Mouse (Mus musculus) layer of hippocampus, adult 11-12 months (tissue): ENCODE results near the gene Tdo2.

Experiments used
- DNase-seq: peaks from one replicate; pipeline ENCODE4 v3.0.0; 2022; ENCODE audit warnings: low spot score

The Tdo2 gene

GRCm38 (mm10) chr3:81943097-81943496 lies 32.9 kb downstream of the Tdo2 start:
- DNase-seq, result peak; percentile 37

DNA sequence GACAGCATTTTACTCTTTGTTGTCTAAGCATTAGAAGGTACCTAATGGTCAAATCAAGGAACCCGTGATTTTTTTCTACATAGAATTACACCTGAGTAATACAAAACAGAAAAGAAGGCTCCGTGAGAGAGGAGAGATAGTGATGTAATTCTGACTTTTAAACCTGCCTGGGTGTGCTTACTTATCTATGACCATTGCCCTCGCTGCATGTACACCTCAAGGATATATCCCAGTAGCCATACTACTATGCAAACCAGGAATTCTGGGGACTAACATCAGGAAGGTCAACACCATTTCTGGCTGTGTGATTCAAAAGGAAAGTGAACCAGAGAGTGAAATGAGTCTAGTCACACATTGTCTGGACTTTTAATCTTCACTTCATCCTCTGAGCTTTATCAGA lies 33.7 kb downstream of the Tdo2 start:
- DNase-seq, result no peak

DNA sequence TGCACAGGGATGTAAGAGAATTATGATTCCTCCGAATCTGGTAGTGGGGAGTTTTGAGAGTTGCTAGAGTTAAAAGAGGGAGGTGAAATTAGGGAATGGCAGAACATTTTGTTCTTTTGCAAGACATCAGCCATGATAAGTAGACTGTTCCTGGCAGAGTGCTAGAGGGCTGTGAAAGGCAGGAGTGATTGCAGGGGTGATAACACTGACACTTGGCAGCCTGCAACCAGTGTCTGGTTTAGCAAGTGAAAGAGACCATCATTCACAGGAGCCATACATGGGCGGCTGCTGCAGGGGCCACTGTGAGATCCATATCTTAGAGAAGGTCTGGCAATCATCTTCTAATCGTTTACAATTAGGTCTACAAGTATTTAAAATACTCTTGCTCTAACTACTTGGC lies 37.1 kb downstream of the Tdo2 start:
- no peak for DNase-seq

- DNase-seq, result no peak
These were observed 42.7 kb downstream of the Tdo2 start for GRCm38 (mm10) chr3:81933348-81933747.

DNA sequence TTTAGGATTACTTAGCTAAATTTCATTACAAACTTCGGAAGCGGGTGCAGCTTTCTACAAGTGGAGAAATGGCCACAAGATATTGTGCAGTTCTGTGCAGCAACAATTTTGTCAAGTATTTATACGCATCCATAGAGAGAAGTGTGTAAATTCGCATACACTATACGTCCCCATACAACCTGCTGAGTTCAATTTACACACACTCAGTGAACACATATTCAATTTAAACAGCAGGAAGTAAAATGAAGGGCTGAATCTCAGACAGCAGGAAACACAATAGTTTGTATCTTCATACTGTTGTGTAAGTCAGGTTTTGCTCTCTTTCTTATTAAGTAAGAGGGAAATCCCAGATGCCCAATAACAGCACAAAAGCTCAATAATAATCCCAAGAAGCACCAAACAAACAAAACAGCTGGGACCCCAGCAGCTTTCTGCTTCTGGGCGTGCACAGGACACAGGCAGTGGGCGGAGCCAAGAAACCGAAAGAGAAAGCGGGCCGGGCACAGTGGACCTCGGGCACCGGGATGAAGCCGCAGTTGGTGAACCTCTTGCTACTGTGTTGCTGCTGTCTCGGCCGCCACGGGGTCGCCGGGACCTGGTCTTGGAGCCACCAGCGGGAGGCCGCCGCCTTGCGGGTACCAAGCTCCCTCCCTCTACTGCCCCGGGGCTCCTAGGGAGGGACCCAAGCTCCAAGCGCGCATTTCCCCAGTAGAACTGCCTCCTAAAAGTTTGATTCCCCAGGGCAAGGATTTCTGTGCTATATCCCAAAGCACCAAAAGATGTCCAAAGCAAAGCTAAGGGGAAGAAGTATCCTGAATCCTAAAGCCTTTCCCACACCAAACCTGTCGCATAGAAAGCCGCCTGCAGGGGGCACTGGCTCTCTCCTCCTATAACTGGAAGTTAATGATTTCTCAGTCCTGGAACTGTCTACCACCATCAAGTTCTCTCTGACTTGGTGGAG lies 43.6 kb downstream of the Tdo2 start, which contains the start of gene Ctso:
Gene Ctso, plus strand, starts transcription at position 461 of the 961 bp plus-strand sequence.
- DNase-seq, result peak; percentile 91

GRCm38 (mm10) chr3:81931695-81932094 lies 44.3 kb downstream of the Tdo2 start:
- no peak for DNase-seq

- no peak for DNase-seq
These were observed 46.9 kb downstream of the Tdo2 start for GRCm38 (mm10) chr3:81929073-81929472.

GRCm38 (mm10) chr3:81926764-81927325 lies 49.2 kb downstream of the Tdo2 start:
- DNase-seq, result peak; percentile 16

- no peak for DNase-seq
These were observed 50.1 kb downstream of the Tdo2 start for GRCm38 (mm10) chr3:81925856-81926255.

DNA sequence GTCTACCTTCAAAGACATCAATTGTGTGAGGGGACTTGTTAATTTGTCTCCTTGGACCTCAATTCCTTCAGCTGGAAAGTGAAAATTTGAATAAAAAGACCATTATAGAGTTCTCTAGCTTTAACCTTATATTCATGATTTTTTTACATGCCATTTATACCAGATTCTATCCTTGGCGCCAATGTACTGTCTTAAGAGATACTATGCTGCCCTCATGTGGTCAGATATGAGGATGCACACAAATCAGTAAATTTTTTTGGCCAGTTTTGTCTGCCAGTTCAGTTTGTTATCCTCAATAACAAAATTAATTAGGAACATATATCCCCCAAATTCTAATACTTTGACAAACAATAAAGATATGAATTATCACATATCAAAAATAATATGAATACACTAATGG lies 51.1 kb downstream of the Tdo2 start:
- DNase-seq, result peak; percentile 74

DNA sequence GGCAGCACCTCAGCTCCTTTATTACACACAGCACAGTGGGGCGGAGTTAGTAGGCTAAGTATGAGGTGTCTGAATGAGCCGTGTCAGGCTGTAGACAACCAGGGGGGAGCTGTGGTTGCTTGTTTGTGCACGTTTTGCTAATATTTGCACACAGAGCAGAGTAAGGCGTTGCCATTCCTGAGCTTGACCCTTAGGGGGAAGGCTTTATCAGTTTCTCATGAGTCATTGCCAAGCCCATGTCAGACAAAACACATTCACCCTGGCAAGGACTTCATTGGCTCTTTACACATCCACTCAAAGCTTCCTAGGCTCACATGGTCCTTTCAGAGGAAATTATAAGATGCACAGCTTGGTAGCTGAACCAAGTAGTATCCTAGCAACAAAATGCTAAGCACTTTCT lies 53.1 kb downstream of the Tdo2 start:
- no peak for DNase-seq

- no peak for DNase-seq
These were observed 56.3 kb downstream of the Tdo2 start for GRCm38 (mm10) chr3:81919681-81920080.

DNA sequence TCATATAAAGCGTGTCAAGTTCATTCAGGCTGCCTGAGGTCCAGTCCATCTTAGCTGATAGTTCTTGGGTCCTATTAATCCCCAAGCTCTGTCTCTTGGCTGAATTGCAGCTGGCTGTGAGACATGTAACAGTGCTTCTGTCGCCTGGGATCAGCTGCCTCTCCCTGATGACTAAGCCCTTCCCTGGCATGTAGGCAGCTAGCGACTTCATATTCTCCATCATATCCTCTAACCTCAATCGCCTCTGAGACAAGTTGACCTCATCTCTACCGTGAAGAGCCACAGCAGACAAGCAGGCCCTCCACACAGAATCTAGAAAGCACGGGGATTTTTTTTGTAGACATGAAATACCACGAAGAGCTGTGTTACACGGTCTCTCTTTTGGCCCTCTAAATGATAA lies 57.8 kb downstream of the Tdo2 start:
- DNase-seq, result no peak

DNA sequence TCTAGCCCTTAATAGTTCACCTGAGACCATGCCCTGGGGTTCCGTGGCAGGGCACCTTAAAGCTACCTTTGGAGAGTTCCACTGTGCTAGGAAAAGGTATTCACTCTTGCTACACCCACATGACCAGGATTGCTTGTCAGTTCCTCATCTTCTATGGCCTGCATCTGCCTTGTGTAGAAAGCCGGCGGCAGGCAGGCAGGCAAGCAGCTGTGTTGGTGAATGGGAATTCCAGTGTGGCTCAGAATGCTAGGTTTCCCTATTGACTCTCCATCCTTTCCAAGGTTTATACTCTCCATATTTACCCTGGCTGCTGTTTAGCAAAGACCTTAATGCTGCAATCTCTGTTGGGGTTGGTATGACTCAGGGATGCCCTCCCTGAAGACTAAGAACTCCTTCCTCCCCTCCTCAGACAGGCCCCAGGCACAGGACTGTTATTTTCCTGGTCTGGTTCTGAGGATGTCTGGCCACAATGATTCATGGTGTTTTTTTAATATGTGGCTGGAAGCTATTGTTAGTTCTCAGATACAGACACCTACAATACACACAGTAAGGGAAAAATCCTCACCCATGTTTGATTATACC lies 58.6 kb downstream of the Tdo2 start:
- no peak for DNase-seq

DNA sequence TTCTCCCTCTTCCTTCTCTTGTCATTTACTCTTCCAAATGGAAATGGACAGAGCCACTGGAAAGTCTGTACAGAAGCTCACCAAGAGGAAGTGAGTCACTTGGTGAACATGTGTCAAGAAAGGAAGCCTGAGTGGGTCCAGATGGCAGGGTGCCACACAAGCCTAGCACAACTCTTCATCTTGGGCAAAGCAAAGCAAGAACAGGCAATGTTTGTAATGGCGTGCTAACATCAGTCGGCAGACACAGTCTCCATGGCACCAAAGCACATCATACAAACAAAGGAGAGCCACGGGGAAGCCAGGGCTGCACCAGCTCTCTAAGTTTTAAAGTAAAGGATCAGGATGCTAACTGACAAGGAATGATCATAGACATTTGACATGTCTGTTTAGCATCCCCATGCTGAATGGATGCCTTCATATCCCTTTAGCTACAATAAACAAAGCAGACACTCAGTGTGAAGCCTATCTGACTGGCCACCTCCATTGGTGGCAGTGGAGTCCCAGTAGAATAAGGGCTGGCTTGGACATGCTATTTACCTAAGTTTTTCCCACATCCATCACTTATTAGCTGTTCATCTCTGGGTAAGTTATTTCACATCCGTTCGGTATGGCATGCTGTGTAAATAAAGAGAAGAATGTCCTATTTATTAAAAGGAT lies 59.8 kb downstream of the Tdo2 start:
- no peak for DNase-seq

DNA sequence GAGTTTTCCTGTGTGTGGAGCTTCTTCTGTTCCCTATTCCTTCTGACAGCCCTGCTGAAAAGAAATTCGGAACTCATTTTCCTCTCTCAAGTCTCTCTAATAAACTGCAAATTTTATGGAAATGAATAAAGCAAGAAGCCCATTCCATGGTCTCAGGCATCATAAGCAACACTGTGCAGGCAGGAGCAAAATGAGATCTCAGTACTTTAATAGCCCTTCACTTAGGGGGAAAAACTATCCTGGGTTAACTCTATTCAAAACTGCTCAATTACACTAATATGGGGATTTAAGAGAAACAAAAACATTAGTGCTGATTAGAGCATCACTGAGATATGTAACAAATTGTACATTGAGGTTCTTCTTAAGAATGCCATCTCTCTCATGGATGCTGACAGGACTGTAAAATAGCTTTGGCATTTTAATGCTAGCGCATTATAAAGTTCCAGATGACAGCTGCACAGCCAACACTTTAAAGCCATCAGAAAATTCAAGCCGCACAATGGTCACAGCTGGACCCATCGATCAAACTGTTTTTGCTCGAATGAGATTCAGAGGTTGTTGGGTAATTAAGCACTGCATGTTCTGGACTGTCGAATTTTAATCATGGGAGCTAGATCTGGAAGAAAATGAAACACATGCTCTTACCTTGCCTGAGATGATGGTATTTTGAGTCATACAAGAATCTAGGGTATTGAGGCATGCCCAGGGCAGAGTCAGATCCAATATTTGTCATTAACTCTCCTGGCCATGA lies 65.5 kb downstream of the Tdo2 start:
- DNase-seq, result no peak
